Mouse (Mus musculus): ENCODE measurements around the gene Pnpt1. TPM values are rescaled to one million over a fixed set of nuclear protein-coding genes. Genes with fewer than 3 reads are reported as not detected.

Pnpt1 gene
- polyA plus RNA-seq, 1 experiment from 2014 or later, result 42.3 TPM

Other genes starting within 250 kb of the Pnpt1 start
- gene Ppp4r3b, start 42.1 kb downstream of the Pnpt1 start, polyA plus RNA-seq (2015; fragmentation: Nextera tagmentation; extraction: Ambion mirVana), result 77.8 and 79.5 TPM in 2 replicates
- 44.4 and 44.8 TPM in 2 replicates for gene Cfap36, start 116.7 kb downstream of the Pnpt1 start, polyA plus RNA-seq (2015; fragmentation: Nextera tagmentation; extraction: Ambion mirVana)
- 11.0 and 17.6 TPM in 2 replicates for gene Ccdc88a, start 242.9 kb downstream of the Pnpt1 start, polyA plus RNA-seq (2015; fragmentation: Nextera tagmentation; extraction: Ambion mirVana)